Mouse (Mus musculus) small intestine, adult 2 months (tissue): Measurements from ENCODE around the gene Samd4. TPM values are rescaled to one million over a fixed set of nuclear protein-coding genes. Genes with fewer than 3 reads are reported as not detected.

Experiments
- H3K27ac ChIP-seq: fragments of 200-500 bp; 2 replicates; pipeline ENCODE4 v1.5.1; 2012; ENCODE audit warnings: low read depth, low read length, control low read depth, inconsistent platforms; ENCODE audit not compliant: insufficient read depth
- H3K27me3 ChIP-seq: fragments of 200-500 bp; 2 replicates; pipeline ENCODE4 v1.6.1; 2012; ENCODE audit warnings: mild to moderate bottlenecking, moderate library complexity, low read length, inconsistent platforms; ENCODE audit not compliant: control insufficient read depth, insufficient read depth
- H3K36me3 ChIP-seq: fragments of 200-500 bp; 2 replicates; pipeline ENCODE4 v1.6.1; 2012; ENCODE audit warnings: mild to moderate bottlenecking, low read length, control low read depth, inconsistent platforms; ENCODE audit not compliant: control insufficient read depth, insufficient read depth
- H3K4me1 ChIP-seq: fragments of 200-500 bp; 2 replicates; pipeline ENCODE4 v1.6.1; 2012; ENCODE audit warnings: low read length, inconsistent platforms, mixed read lengths; ENCODE audit not compliant: control insufficient read depth, insufficient read depth, insufficient read length
- H3K4me3 ChIP-seq: fragments of 200-500 bp; 2 replicates; pipeline ENCODE4 v1.5.1; 2012; ENCODE audit warnings: low read depth, mild to moderate bottlenecking, control low read depth, inconsistent platforms, low read length, moderate library complexity
- CTCF ChIP-seq: fragments of 200-500 bp; IDR thresholded peaks from 2 replicates; pipeline ENCODE4 v1.5.1; 2012; ENCODE audit warnings: low read depth, mild to moderate bottlenecking, control low read depth, inconsistent platforms, low read length, moderate library complexity, mixed read lengths; ENCODE audit not compliant: insufficient replicate concordance, insufficient read length; ENCODE audit errors: extremely low read depth
- POLR2A ChIP-seq: fragments of 200-500 bp; IDR thresholded peaks from 2 replicates; pipeline ENCODE4 v1.6.1; 2012; ENCODE audit warnings: low read depth, mild to moderate bottlenecking, control low read depth, inconsistent platforms, low read length, moderate library complexity
- WGBS: fragments of 180-500 bp; shearing (Covaris S2); methylation state at CpG from one replicate; pipeline ENCODE4 v1.1.7; 2018; 5-methylcytosine and 5-hydroxymethylcytosine counted together
- polyA plus RNA-seq: library from polyadenylated mRNA; depleted of rRNA; stranded (reverse); fragments of >200 nt; gene quantifications from 2 replicates; pipeline ENCODE4 v1.2.3, GENCODE M21; 2012

Samd4 gene
- polyA plus RNA-seq, 1 experiment, result 3.2 TPM

GRCm38 (mm10) chr14:47083311-47083710 is 200.7 kb downstream of the Samd4 start:
- Histone ChIP-seq H3K36me3 (no peaks in the 10 kb centered on the region), H3K27ac (no peak overlapping the region), H3K4me3 (no peak overlapping the region), H3K4me1 (peaks cover 2% of the 10 kb centered on the region; the same call in 1 of the 2 replicates), H3K27me3 (no peaks in the 10 kb centered on the region)
- 42% methylated on average over 9 of the region's 9 CpGs for WGBS
- no peak for TF ChIP-seq CTCF
- TF ChIP-seq POLR2A, result no peak

- 71% methylated on average over 6 of the region's 6 CpGs for WGBS
- Histone ChIP-seq H3K36me3 (no peaks in the 10 kb centered on the region), H3K4me1 (peaks cover 2% of the 10 kb centered on the region; the same call in 1 of the 2 replicates), H3K27ac (no peak overlapping the region), H3K4me3 (no peak overlapping the region), H3K27me3 (no peaks in the 10 kb centered on the region)
- no peak for TF ChIP-seq CTCF
- no peak for TF ChIP-seq POLR2A
These were observed 201.2 kb downstream of the Samd4 start for GRCm38 (mm10) chr14:47083838-47084237.

- Histone ChIP-seq H3K4me3 (no peak overlapping the region), H3K36me3 (no peaks in the 10 kb centered on the region), H3K27me3 (no peaks in the 10 kb centered on the region), H3K4me1 (peaks cover 2% of the 10 kb centered on the region; the same call in 1 of the 2 replicates), H3K27ac (no peak overlapping the region)
- WGBS, result 83% methylated on average over 2 of the region's 2 CpGs
- TF ChIP-seq POLR2A, result no peak
- TF ChIP-seq CTCF, result no peak
These were observed 202.0 kb downstream of the Samd4 start for GRCm38 (mm10) chr14:47084686-47085085.

GRCm38 (mm10) chr14:47086123-47086522 is 203.5 kb downstream of the Samd4 start:
- WGBS, result 61% methylated on average over 3 of the region's 3 CpGs
- H3K36me3 ChIP-seq, result no peaks in the 10 kb centered on the region
- TF ChIP-seq POLR2A (no peak), CTCF (no peak)
- no peak overlapping the region for H3K4me3 ChIP-seq
- peaks cover 2% of the 10 kb centered on the region; the same call in 1 of the 2 replicates for H3K4me1 ChIP-seq
- no peak overlapping the region for H3K27ac ChIP-seq
- no peaks in the 10 kb centered on the region for H3K27me3 ChIP-seq

- TF ChIP-seq POLR2A (no peak), CTCF (peak; percentile 81)
- H3K4me3 ChIP-seq, result peak overlapping the region; percentile 48
- WGBS, result 3% methylated on average over 16 of the region's 16 CpGs
- H3K27me3 ChIP-seq, result no peaks in the 10 kb centered on the region
- H3K27ac ChIP-seq, result no peak overlapping the region
- peaks cover 2% of the 10 kb centered on the region; the same call in 1 of the 2 replicates for H3K4me1 ChIP-seq
- H3K36me3 ChIP-seq, result no peaks in the 10 kb centered on the region
These were observed 204.1 kb downstream of the Samd4 start for GRCm38 (mm10) chr14:47086743-47087142.

- Histone ChIP-seq H3K27me3 (no peaks in the 10 kb centered on the region), H3K4me3 (no peak overlapping the region), H3K27ac (no peak overlapping the region), H3K4me1 (peaks cover 2% of the 10 kb centered on the region; the same call in 1 of the 2 replicates), H3K36me3 (no peaks in the 10 kb centered on the region)
- TF ChIP-seq POLR2A, result no peak
- peak; percentile 84; the same call in 1 of the 2 replicates for TF ChIP-seq CTCF
- 24% methylated on average over 5 of the region's 5 CpGs for WGBS
These were observed 204.5 kb downstream of the Samd4 start for GRCm38 (mm10) chr14:47087182-47087581.

- Histone ChIP-seq H3K4me3 (no peak overlapping the region), H3K27ac (no peak overlapping the region), H3K4me1 (peaks cover 2% of the 10 kb centered on the region; the same call in 1 of the 2 replicates), H3K36me3 (no peaks in the 10 kb centered on the region), H3K27me3 (no peaks in the 10 kb centered on the region)
- TF ChIP-seq POLR2A (no peak), CTCF (no peak)
- 79% methylated on average over 12 of the region's 12 CpGs for WGBS
These were observed 205.1 kb downstream of the Samd4 start for GRCm38 (mm10) chr14:47087669-47088250.
